Mouse (Mus musculus) embryonic facial prominence, embryonic 13.5 days (tissue): ENCODE measurements at regions not wholly inside any gene's neighbourhood (a gene's known extent, or its start where the extent isn't known, plus 50 kb on each side); places are given as distances from the start of the nearest gene placed in this dataset.

Experiments
- ATAC-seq: fragments of 200-750 bp; cut with Nextera tagmentation; 2 replicates; pipeline ENCODE4 v1.8.0; 2017; ENCODE audit warnings: low read depth; ENCODE audit not compliant: insufficient number of reproducible peaks, insufficient read depth, low FRiP score, low TSS enrichment
- H3K27ac ChIP-seq: fragments of 300-500 bp; sonication (generic); 2 replicates; pipeline ENCODE4 v1.5.1; 2015; ENCODE audit warnings: moderate library complexity, mild to moderate bottlenecking, inconsistent platforms
- H3K27me3 ChIP-seq: fragments of 300-500 bp; sonication (generic); 2 replicates; pipeline ENCODE4 v1.6.1; 2015; ENCODE audit warnings: mild to moderate bottlenecking, inconsistent platforms
- H3K36me3 ChIP-seq: fragments of 300-500 bp; sonication (generic); 2 replicates; pipeline ENCODE4 v1.6.1; 2015; ENCODE audit warnings: mild to moderate bottlenecking, inconsistent platforms
- H3K4me1 ChIP-seq: fragments of 300-500 bp; sonication (generic); 2 replicates; pipeline ENCODE4 v1.6.1; 2015; ENCODE audit warnings: inconsistent platforms
- H3K4me2 ChIP-seq: fragments of 300-500 bp; sonication (generic); 2 replicates; pipeline ENCODE4 v1.6.1; 2015; ENCODE audit warnings: moderate library complexity, mild to moderate bottlenecking, inconsistent platforms
- H3K4me3 ChIP-seq: fragments of 300-500 bp; sonication (generic); 2 replicates; pipeline ENCODE4 v1.5.1; 2015; ENCODE audit warnings: mild to moderate bottlenecking, inconsistent platforms
- H3K9ac ChIP-seq: fragments of 300-500 bp; sonication (generic); 2 replicates; pipeline ENCODE4 v1.6.1; 2015; ENCODE audit warnings: mild to moderate bottlenecking, inconsistent platforms
- H3K9me3 ChIP-seq: fragments of 300-500 bp; sonication (generic); 2 replicates; pipeline ENCODE4 v1.6.1; 2016; ENCODE audit warnings: inconsistent platforms
- WGBS: fragments of 180-500 bp; shearing (Covaris S2); methylation state at CpG from one replicate; pipeline ENCODE4 v1.1.7; 2015; ENCODE audit warnings: mixed read lengths; 5-methylcytosine and 5-hydroxymethylcytosine counted together

DNA sequence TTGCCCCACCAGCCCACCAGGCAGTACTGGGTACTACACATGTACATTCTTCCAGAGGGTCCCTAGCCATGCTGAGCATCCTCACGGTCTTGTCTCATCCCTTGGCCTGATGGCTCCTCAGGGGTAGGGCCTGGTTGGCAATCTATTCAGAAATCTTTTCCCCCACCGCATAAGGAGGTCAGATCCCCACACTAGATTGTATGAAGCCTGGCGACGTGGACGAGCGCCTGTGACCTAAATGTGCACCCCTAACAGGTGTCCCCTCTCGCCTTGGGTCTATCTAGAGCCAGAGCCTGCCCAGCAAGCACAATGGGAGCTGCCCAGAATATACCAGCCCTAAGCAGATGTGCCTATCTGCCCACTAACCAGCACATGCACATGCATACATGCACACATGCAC is 111.4 kb upstream of the Mrps22 start:
- H3K4me2 ChIP-seq, result no peak overlapping the region
- ATAC-seq, result no peak
- peaks cover 36% of the 10 kb centered on the region for H3K4me1 ChIP-seq
- H3K27me3 ChIP-seq, result peaks cover 45% of the 10 kb centered on the region
- H3K36me3 ChIP-seq, result no peaks in the 10 kb centered on the region
- no peak overlapping the region for H3K4me3 ChIP-seq
- no peak overlapping the region for H3K9ac ChIP-seq
- no peaks in the 10 kb centered on the region for H3K9me3 ChIP-seq
- 86% methylated on average over 7 of the region's 7 CpGs for WGBS
- H3K27ac ChIP-seq, result no peak overlapping the region

DNA sequence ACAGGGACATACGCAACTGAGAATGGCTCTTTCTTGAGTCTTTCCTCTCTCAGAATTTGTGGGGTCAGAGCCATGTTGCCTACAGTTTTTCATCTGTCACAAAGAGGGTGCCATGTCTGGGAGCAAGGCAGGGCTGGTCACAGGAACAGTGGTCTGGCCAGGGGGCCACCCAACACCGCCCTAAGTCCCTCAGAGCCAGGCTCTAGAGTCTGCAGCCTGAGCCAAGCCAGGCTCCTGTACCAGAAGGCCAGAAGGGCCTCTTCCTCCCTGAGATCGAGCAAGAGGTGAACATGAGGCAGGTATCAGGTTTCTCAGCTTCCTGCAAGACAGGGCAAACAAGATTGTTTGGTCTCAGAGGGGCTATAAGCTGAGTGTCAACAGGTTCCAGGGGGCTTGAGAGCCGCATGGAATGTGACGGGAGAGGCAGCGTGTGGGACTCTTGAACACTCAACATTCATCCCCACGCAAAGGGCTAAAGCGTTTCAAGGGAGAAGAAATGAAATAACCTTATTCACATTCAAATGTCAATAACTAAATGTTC is 110.6 kb upstream of the Mrps22 start:
- Histone ChIP-seq H3K9ac (no peak overlapping the region), H3K36me3 (no peaks in the 10 kb centered on the region), H3K27me3 (peaks cover 51% of the 10 kb centered on the region), H3K4me3 (no peak overlapping the region), H3K4me1 (peaks cover 41% of the 10 kb centered on the region), H3K27ac (no peak overlapping the region), H3K9me3 (no peaks in the 10 kb centered on the region), H3K4me2 (no peak overlapping the region)
- ATAC-seq, result no peak
- 48% methylated on average over 8 of the region's 8 CpGs for WGBS

DNA sequence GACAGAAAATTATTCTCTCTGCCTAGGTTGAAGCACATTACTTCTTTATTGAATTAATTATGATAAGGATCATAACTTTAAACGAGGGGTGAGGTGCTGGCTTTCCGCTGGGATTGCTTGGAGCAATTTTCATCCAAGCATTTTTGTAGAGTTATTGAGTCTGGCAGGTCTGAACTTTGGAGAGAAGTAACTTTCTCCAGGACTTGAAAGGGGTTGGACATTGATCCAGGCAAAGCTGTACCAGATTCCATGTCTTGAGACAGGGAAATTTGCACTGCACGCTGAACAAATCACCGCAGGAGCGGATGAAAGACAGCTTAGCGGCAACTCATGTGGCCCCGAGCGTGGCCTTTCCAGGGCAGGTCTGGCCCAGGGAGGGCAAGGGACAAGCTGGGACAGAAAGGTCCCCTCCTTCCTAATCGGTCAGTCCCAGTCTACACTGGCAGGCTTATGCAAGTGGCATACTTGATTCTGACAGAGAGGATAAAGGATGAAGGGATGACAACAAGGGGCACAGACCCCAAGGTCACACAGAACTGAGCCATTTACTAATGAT is 108.8 kb upstream of the Mrps22 start:
- no peak overlapping the region for H3K27ac ChIP-seq
- peaks cover 52% of the 10 kb centered on the region for H3K4me1 ChIP-seq

DNA sequence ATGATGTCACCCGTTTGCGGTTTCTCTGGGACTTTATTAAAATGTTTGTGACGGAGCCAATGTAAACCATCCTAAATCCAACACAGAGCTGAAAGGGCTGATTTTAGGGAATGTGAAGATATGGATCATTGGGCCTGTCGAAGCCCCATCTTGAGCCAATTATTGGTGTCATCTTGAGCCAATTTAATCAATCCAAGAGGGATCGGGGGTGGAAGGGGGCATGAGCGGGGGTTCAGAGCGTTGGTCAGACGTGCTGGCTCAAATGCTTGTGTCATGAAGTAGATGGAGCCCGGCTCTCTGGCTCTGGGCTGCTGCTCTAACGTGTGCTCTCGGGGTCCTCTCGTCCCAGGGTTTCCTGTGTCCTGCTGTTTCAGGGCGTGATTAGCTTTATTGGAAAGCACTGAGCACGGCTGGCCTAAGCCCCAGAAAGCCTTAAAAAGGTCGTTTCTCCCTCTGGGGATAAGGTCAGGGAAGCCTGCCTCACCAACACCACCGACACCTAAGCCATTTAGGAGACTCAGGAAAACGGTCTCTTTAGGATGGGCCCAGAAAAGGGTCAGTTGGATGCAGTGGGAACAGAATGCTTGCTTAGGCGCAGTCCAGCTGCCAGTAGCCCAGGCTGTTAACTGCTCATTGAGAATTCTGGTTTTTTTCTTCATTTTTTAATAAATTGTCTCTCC is 106.7 kb upstream of the Mrps22 start:
- H3K9ac ChIP-seq, result no peak overlapping the region
- H3K27me3 ChIP-seq, result peaks cover 74% of the 10 kb centered on the region
- no peak overlapping the region for H3K4me3 ChIP-seq
- H3K36me3 ChIP-seq, result no peaks in the 10 kb centered on the region
- WGBS, result 21% methylated on average over 18 of the region's 18 CpGs
- peak overlapping the region; percentile 21; the same call in 1 of the 2 replicates for H3K4me2 ChIP-seq
- H3K4me1 ChIP-seq, result peaks cover 67% of the 10 kb centered on the region
- H3K27ac ChIP-seq, result no peak overlapping the region
- H3K9me3 ChIP-seq, result no peaks in the 10 kb centered on the region
- ATAC-seq, result no peak

More for the DNA sequence above, 108.8 kb upstream of the Mrps22 start:
- Histone ChIP-seq H3K36me3 (no peaks in the 10 kb centered on the region), H3K9ac (no peak overlapping the region), H3K4me2 (no peak overlapping the region), H3K4me3 (no peak overlapping the region), H3K27me3 (peaks cover 70% of the 10 kb centered on the region), H3K9me3 (no peaks in the 10 kb centered on the region)
- WGBS, result 23% methylated on average over 9 of the region's 9 CpGs
- ATAC-seq, result no peak

DNA sequence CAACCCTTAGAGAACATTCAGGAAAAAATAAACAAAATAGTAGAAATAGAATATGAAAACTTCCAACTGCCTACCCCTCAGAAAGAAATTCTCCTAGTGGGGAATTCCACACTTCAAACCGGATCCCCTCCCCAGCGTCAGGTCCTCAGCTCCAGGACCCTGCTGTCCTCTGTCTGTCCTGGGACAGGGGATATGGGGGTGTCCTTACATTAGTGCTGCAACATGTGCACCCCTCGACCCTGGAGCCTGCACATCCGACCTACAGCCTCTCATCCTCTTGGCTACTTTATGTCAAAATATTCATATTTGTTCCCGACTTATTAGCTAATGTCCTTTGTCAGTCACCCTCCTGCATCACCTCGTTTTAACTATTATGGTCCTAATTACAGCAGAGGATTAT is 106.0 kb upstream of the Mrps22 start:
- Histone ChIP-seq H3K27me3 (peaks cover 72% of the 10 kb centered on the region), H3K27ac (no peak overlapping the region), H3K4me2 (no peak overlapping the region), H3K4me1 (peaks cover 72% of the 10 kb centered on the region), H3K9me3 (no peaks in the 10 kb centered on the region), H3K36me3 (no peaks in the 10 kb centered on the region), H3K4me3 (no peak overlapping the region), H3K9ac (no peak overlapping the region)
- ATAC-seq, result no peak
- WGBS, result 38% methylated on average over 6 of the region's 6 CpGs

DNA sequence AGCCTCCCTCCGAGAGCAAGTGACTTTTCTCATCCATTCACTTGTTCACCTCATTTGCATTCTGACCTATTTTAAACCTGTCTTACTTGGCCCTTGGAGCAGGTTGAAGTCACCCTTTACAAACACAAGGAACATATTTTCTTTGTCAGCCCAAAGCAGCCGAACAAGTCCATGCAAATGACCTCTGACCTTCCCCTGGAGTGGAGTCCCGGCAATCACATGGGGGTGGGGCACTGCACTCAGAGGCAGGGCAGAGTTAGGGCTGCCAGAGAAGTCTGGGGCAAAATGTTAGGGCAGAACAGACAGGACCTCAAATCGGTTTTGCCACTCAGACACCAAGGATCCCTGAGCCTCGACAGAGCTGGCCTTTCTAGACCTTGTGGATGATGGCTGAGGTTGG is 102.7 kb upstream of the Mrps22 start:
- Histone ChIP-seq H3K27ac (no peak overlapping the region), H3K4me1 (peaks cover 57% of the 10 kb centered on the region)

DNA sequence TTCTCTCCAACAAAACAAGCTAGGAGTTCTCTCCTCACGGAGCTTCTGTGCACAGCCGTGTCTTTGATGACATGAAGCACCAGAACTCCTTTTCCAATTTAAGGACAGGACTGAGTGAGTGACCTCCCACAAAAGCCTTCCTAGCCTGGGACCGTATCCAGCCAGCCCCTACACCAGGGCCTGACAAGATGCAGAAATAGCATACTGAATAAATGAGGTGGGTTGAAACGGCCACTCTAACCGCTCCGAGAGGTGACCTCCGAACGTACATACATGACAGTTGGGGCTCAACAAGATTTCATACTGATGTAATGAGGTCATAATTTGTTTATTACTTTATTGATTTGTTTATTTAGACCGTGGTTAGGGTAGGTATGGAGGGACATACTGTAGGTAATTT is 101.9 kb upstream of the Mrps22 start:
- ATAC-seq, result no peak
- H3K9me3 ChIP-seq, result no peaks in the 10 kb centered on the region
- 63% methylated on average over 9 of the region's 9 CpGs for WGBS
- peak overlapping the region; percentile 19; the same call in 1 of the 2 replicates for H3K27ac ChIP-seq
- H3K27me3 ChIP-seq, result peaks cover 73% of the 10 kb centered on the region
- peak overlapping the region; percentile 19; the same call in 1 of the 2 replicates for H3K4me2 ChIP-seq
- H3K9ac ChIP-seq, result no peak overlapping the region
- no peaks in the 10 kb centered on the region for H3K36me3 ChIP-seq
- no peak overlapping the region for H3K4me3 ChIP-seq
- peaks cover 49% of the 10 kb centered on the region for H3K4me1 ChIP-seq

More for the DNA sequence above, 102.7 kb upstream of the Mrps22 start:
- ATAC-seq, result no peak
- Histone ChIP-seq H3K9me3 (no peaks in the 10 kb centered on the region), H3K36me3 (no peaks in the 10 kb centered on the region), H3K4me3 (no peak overlapping the region), H3K27me3 (peaks cover 81% of the 10 kb centered on the region), H3K9ac (no peak overlapping the region), H3K4me2 (no peak overlapping the region)
- 13% methylated on average over 5 of the region's 5 CpGs for WGBS

DNA sequence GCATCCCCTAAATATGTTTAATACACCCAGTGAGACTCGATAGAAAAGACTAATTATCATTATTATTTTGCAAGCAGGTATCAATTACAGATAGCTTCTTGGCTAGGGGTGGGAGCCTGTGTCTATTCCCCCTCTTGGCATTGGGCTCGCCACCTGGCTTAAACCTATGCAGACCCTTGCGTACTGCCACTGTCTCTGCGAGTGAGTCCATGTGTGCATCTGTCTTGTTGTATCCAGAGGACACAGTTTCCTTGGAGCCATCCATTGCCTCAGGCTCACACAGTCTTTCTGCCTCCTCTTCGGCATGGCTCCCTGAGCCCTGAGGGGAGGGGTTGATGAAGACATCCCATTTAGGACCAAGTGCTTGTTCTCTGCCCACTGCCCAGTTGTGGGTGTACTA is 99.1 kb upstream of the Mrps22 start:
- H3K4me3 ChIP-seq, result no peak overlapping the region
- ATAC-seq, result no peak
- 84% methylated on average over 5 of the region's 5 CpGs for WGBS

DNA sequence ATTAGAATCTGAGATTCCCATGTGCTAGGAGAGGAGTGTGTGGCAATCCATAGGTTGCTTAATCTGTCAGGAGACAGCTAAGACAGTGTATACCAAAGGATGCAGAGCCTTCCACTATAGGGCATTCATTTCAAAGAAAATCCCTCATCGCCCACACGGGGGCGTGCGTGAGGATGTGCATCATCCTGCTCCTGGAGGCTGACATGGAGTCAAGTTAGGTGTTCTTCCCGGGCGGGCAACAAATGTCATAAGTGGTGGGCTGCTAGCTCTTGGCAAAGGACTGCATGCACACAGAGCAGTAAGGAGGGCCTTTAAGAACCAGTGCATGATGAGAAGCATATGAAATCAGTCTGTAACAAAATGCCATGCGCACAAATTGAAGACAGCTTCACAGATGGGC is 95.7 kb upstream of the Mrps22 start:
- H3K27ac ChIP-seq, result 0 out of 2 replicates have a peak overlapping the region, but pooled peaks have one; percentile 16
- peaks cover 22% of the 10 kb centered on the region for H3K27me3 ChIP-seq
- WGBS, result 21% methylated on average over 7 of the region's 7 CpGs
- H3K4me2 ChIP-seq, result no peak overlapping the region
- no peaks in the 10 kb centered on the region for H3K9me3 ChIP-seq
- no peaks in the 10 kb centered on the region for H3K36me3 ChIP-seq
- H3K4me1 ChIP-seq, result peaks cover 21% of the 10 kb centered on the region
- ATAC-seq, result no peak
- H3K9ac ChIP-seq, result no peak overlapping the region
- H3K4me3 ChIP-seq, result no peak overlapping the region

More for the DNA sequence above, 99.1 kb upstream of the Mrps22 start:
- Histone ChIP-seq H3K36me3 (no peaks in the 10 kb centered on the region), H3K4me1 (peaks cover 33% of the 10 kb centered on the region), H3K9me3 (no peaks in the 10 kb centered on the region), H3K4me2 (no peak overlapping the region), H3K27me3 (peaks cover 47% of the 10 kb centered on the region), H3K9ac (no peak overlapping the region), H3K27ac (no peak overlapping the region)

DNA sequence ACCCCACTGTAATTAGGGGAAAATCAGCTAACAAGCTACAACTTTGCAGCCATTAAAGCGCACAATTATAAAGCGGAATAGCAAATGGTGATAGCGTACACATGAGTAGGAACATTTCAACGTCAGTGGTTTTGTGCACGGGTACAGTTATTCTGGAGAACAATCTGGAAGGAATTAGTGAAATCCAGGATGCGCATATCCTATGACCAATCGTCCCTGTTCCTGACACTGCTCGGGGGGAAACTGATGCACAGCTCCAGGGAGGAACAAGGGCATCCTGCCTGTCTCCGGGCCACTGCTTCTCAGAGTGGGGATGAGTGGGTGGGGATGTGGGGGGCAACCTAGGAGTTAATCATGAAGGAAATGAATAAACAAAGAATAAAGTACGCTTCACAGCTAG is 93.6 kb upstream of the Mrps22 start:
- H3K27me3 ChIP-seq, result peaks cover 17% of the 10 kb centered on the region
- H3K4me3 ChIP-seq, result 0 out of 2 replicates have a peak overlapping the region, but pooled peaks have one; percentile 7
- no peak overlapping the region for H3K27ac ChIP-seq
- peaks cover 22% of the 10 kb centered on the region for H3K4me1 ChIP-seq
- H3K9me3 ChIP-seq, result no peaks in the 10 kb centered on the region
- H3K9ac ChIP-seq, result no peak overlapping the region
- H3K4me2 ChIP-seq, result peak overlapping the region; percentile 45
- 28% methylated on average over 10 of the region's 10 CpGs for WGBS
- no peak for ATAC-seq
- H3K36me3 ChIP-seq, result no peaks in the 10 kb centered on the region

DNA sequence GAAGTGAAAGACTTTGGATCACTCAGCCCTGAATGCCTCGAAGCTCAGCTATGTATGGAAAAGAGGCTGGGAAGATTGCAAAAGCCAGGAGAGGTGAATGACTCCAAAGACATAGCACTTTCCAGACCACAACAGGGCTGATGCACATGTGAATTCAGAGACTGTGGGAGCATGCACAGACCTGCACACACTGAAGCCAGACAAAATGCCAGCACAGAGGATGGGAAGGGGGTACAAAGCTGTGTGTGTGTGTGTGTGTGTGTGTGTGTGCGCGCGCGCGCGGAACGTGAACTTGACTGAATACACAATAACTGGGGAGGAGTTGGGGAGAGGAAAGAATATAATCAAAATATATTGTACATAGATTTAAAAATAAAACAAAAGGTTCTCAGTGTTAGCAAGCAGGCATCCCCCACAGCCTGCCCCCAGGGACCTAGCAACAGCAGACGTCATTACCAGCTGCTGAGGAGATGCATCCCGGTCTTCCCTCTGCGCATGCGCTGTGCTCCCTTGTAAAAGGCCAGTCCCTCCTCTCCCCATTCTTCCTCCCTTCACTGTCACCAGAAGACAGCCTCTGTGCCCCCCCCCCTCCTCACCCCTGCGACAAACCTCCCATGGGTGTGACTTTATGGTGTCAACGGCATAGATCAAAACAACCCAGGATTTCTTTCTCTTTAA is 89.5 kb upstream of the Mrps22 start:
- H3K4me3 ChIP-seq, result no peak overlapping the region

More for the DNA sequence above, 89.5 kb upstream of the Mrps22 start:
- H3K9me3 ChIP-seq, result no peaks in the 10 kb centered on the region
- WGBS, result 69% methylated on average over 14 of the region's 14 CpGs
- H3K4me1 ChIP-seq, result peaks cover 18% of the 10 kb centered on the region
- no peaks in the 10 kb centered on the region for H3K36me3 ChIP-seq
- H3K4me2 ChIP-seq, result no peak overlapping the region
- H3K27ac ChIP-seq, result no peak overlapping the region
- H3K27me3 ChIP-seq, result peaks cover 17% of the 10 kb centered on the region
- no peak overlapping the region for H3K9ac ChIP-seq
- 0 out of 2 replicates have a peak, but pooled peaks have one; percentile 37 for ATAC-seq
